Mouse (Mus musculus) CH12.LX (cell line): ENCODE measurements around the gene Irf2bp2.
A peak's percentile ranks its signal among the peaks of the same experiment; 100 is the strongest.

ENCODE experiments used
- CTCF ChIP-seq, 2 experiments: IDR thresholded peaks in 1 of 2; conservative IDR thresholded peaks in 1 of 2; 2 replicates each; pipeline ENCODE4 v1.5.1; 2011 to 2012; ENCODE audit warnings: low read depth in 2 of 2, low read length in 2 of 2, improper control_type of control experiment in 1 of 2, inconsistent platforms in 1 of 2, mild to moderate bottlenecking in 1 of 2, moderate library complexity in 1 of 2
- E2F4 ChIP-seq: IDR thresholded peaks from 2 replicates; pipeline ENCODE4 v1.6.1; 2011; ENCODE audit warnings: low read depth, low read length, improper control_type of control experiment; ENCODE audit not compliant: insufficient replicate concordance
- ELF1 ChIP-seq: IDR thresholded peaks from 2 replicates; pipeline ENCODE4 v1.6.1; 2014; ENCODE audit warnings: low read depth, mild to moderate bottlenecking, inconsistent platforms, low read length, improper control_type of control experiment
- ETS1 ChIP-seq: conservative IDR thresholded peaks from 2 replicates; pipeline ENCODE4 v1.6.1; 2012; ENCODE audit warnings: low read depth, mild to moderate bottlenecking, inconsistent platforms, low read length, improper control_type of control experiment, moderate library complexity
- JUND ChIP-seq: conservative IDR thresholded peaks from 2 replicates; pipeline ENCODE4 v1.6.1; 2011; ENCODE audit warnings: low read depth, low read length, improper control_type of control experiment
- KAT2A ChIP-seq: IDR thresholded peaks from 2 replicates; pipeline ENCODE4 v1.6.1; 2012; ENCODE audit warnings: low read length, improper control_type of control experiment, inconsistent platforms; ENCODE audit not compliant: insufficient replicate concordance
- MAX ChIP-seq: IDR thresholded peaks from 2 replicates; pipeline ENCODE4 v1.6.1; 2011; ENCODE audit warnings: low read length, improper control_type of control experiment
- MXI1 ChIP-seq: IDR thresholded peaks from 2 replicates; pipeline ENCODE4 v1.6.1; 2011; ENCODE audit warnings: mild to moderate bottlenecking, low read depth, low read length, improper control_type of control experiment
- MYC ChIP-seq: IDR thresholded peaks from 2 replicates; pipeline ENCODE4 v1.6.1; 2011; ENCODE audit warnings: low read depth, mild to moderate bottlenecking, improper control_type of control experiment, low read length
- NRF1 ChIP-seq: IDR thresholded peaks from 2 replicates; pipeline ENCODE4 v1.6.1; 2014; ENCODE audit warnings: low read depth, mild to moderate bottlenecking, inconsistent platforms, low read length, improper control_type of control experiment, moderate library complexity
- POLR2A ChIP-seq: IDR thresholded peaks from 2 replicates; pipeline ENCODE4 v1.6.1; 2011; ENCODE audit warnings: low read depth, mild to moderate bottlenecking, improper control_type of control experiment, low read length
- ZC3H11A ChIP-seq: IDR thresholded peaks from 2 replicates; pipeline ENCODE4 v1.6.1; 2012; ENCODE audit warnings: low read depth, mild to moderate bottlenecking, inconsistent platforms, low read length, improper control_type of control experiment

DNA sequence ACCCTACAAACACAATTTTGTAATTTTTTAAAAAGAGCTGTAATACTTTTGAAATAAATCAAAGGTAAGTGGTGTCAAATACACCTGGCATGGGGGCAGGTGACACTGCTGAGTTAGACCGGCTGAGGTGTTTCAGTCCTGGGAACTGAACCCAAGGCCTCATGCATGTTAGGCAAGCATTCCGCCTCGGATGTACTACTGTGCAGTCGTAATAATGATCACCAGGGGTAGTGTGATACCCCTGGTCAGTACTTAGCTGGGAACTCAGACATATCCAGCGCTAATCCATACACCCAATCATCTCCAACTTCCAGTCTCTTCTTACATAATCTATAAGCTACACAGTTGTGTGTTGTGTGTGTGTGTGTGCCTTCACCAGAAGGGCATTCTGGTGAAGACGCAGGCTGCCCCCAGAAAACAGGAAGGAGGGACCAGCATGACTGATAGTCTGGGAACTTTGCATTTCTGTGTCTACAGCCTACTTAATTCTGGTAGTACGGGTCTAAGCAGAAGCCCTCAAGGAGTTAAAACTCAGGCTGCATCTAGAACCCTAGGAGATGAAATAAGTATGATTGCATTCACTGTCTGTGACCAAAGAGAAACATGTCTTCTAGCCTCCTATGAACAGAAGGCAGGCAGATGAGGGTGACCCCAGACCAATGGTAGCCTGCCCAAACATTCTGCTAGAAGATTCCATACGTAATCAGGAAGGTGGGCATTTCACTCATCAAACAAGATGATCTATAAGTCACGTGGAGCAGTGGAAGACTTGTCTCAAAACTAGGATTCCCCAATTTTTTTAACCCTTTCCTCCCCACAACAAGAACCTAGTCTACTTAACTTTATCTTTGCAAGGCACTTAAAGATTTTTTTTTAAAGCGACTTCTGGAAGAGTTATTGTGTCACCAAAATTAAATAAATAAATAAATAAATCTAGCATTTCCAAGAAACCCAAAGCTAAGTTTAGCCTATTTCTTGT is 6.9 kb downstream of the Irf2bp2 start:
- TF ChIP-seq POLR2A = no peak
- no peak for TF ChIP-seq E2F4
- no peak for TF ChIP-seq MYC
- TF ChIP-seq ELF1 = no peak
- TF ChIP-seq MAX = no peak
- TF ChIP-seq MXI1 = 0 out of 2 replicates have a peak, but pooled peaks have one; percentile 35
- no peak for TF ChIP-seq CTCF (conservative IDR thresholded peaks at IDR 0.05 in 1 of 2, IDR thresholded peaks at IDR 0.05 in 1 of 2; ENCODE audit: low read depth in 2 of 2, low read length in 2 of 2)
- no peak for TF ChIP-seq JUND
- no peak for TF ChIP-seq ETS1
- TF ChIP-seq ZC3H11A = no peak
- no peak for TF ChIP-seq KAT2A
- no peak for TF ChIP-seq NRF1
